Mouse (Mus musculus) testis, postnatal 10 days (tissue): Measurements from ENCODE around the gene Cd80.
"Not testable (repeated sequence)": the region's sequence is repeated elsewhere in the genome, so short reads cannot be mapped to it uniquely, and the experiment has no call there.

ENCODE experiments used
- DNase-seq: peaks from one replicate; pipeline ENCODE4 v3.0.0; 2021; ENCODE audit warnings: low spot score

Cd80 gene

GRCm38 (mm10) chr16:38472507-38472873 is 17.1 kb downstream of the Cd80 start:
- DNase-seq = no peak

- DNase-seq = no peak
Observed at GRCm38 (mm10) chr16:38473661-38474060, 18.3 kb downstream of the Cd80 start.

GRCm38 (mm10) chr16:38474677-38475286 is 19.4 kb downstream of the Cd80 start:
- no peak for DNase-seq

DNA sequence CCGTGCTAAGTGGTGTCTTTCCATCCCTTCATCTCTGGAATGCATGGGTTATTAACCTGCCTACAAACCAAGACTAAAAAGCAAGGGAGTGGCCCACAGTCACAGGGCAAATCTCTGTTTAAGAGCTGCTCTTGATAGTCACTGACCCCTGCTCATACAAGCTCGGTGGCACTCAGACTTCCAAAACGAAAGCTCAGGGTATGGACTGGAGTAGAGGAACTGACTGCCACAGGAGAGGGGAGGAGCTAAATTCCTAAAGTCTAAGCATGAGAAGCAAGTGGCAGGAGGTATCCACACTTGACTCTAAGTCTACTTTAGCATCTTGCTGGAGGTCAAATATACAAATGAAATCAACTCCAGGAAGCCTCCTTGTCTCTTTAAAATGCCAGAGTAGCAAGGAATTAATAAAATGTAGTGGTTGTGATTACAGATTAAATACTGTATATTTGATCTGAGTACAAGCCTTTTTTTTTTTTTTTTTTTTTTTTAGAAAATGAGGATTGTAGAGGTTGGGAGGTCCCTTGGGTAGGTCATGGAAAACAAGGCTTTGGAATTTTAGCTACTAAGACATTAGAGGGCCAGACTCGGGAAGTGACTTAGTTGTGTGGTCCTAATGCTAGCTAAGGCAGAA is 20.4 kb downstream of the Cd80 start:
- DNase-seq = no peak

GRCm38 (mm10) chr16:38476312-38477240 is 21.2 kb downstream of the Cd80 start:
- peak; percentile 49 for DNase-seq

DNA sequence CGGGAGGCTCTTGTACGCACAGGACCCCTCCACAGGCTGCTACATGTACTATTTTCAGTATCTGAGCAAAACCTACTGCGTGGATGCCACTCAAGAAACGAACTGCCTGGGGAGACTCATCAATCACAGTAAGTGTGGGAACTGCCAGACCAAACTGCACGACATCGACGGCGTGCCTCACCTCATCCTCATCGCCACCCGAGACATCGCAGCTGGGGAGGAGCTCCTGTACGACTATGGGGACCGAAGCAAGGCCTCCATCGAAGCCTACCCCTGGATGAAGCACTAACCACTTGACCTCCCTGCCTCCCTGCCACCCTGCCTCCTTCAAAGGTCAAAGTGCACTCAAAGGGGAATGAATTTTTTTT is 21.9 kb downstream of the Cd80 start:
- DNase-seq = not testable (repeated sequence)

- DNase-seq = no peak
Observed at GRCm38 (mm10) chr16:38478296-38478695, 22.9 kb downstream of the Cd80 start.

- DNase-seq = no peak
Observed at GRCm38 (mm10) chr16:38481327-38481726, 26.0 kb downstream of the Cd80 start.

DNA sequence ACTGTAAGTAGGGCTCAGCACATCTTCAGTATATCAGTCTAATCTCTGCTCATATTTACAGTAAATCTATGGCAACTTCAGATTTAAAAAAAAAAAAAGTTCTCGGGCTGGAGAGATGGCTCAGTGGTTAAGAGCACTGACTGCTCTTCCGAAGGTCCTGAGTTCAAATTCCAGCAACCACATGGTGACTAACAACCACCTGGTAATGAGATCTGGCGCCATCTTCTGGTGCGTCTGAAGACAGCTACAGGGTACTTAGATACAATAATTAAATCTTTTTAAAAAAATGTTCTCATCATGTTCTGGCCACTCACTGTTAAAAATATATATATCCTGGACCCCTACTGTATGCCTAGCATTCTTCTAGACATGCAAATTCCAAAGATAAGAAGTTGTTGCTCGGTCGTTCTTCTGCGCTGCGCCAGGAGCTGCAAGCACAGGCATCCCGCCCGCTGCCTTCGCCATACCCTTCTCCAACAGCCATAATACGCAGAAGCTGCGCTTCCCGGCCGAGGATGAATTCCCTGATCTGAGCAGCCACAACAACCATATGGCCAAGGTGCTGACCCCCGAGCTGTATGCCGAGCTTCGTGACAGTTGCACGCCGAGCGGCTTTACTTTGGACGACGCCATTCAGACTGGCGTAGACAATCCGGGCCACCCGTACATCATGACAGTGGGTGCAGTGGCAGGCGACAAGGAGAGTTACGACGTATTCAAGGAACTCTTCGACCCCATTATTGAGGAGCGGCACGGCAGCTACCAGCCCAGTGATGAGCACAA is 27.6 kb downstream of the Cd80 start:
- peak; percentile 70 for DNase-seq

- DNase-seq = no peak
Observed at GRCm38 (mm10) chr16:38483582-38484309, 28.4 kb downstream of the Cd80 start.

DNA sequence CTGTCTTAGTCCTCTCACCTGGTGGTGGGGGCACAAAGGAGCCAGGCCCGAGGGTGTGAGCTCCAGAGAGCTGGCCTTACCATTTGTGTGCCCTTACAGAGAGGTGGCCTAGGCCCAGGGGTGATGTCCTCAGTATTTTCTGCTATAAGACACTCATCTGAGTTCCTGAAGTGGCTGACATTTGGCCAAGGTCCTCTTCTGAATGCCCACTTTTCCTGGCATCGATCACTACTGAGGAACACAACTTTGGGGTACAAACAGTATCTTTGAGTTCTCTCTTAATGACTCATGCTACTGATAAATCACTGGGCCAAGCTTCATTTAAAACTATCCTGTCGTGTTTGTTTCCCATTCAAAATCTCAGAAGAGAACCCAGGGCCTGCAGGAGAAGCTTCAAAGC is 37.2 kb downstream of the Cd80 start:
- DNase-seq = no peak

DNA sequence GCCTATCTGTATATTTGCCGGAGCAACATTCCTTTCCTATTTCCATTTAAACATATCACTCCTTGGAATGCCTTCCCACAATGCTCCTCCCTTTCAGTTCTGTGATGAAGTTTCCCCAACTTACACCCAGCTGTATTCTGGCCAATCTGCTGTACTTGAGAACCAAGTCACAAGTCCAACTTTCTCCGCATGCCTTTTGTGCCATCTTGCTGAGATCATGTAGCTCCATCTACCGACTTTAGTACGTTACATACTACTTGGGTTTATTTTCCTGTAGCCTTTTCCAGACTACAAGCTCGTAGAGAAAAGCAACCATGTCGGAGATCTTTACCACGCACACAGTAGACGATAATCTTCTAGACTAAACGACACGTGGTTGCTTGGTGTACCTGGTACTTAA is 38.5 kb downstream of the Cd80 start:
- DNase-seq = no peak

DNA sequence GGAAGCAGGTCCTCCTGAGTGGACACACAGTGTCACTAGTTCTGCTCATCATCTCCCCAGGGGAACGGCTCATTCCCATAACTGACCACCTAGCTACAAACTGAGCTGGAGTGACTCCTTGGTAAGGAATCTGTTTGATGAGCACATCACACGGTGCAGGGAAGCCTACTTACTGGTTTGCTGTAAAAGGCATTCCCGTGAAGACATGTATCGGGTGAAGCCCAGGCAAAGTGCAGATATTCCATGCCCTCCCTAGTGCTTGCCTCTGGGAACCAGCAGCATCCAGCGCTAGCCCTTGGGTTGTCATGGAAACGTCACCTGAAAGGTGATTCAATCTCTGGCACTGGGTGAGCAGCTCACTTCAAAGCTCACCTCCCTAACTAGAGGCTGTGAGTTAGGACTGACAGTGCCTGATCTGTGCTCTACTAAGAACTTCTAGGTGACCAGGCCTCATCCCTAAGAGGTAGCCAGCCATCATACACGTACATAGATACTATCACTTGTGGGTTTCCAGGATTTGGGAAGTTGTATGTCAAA is 41.3 kb downstream of the Cd80 start:
- DNase-seq = no peak

GRCm38 (mm10) chr16:38502469-38502868 is 47.1 kb downstream of the Cd80 start:
- DNase-seq = no peak

- DNase-seq = no peak
Observed at GRCm38 (mm10) chr16:38503528-38503927, 48.2 kb downstream of the Cd80 start.

- peak; percentile 62 for DNase-seq
Observed at GRCm38 (mm10) chr16:38506041-38506634, 50.8 kb downstream of the Cd80 start.

DNA sequence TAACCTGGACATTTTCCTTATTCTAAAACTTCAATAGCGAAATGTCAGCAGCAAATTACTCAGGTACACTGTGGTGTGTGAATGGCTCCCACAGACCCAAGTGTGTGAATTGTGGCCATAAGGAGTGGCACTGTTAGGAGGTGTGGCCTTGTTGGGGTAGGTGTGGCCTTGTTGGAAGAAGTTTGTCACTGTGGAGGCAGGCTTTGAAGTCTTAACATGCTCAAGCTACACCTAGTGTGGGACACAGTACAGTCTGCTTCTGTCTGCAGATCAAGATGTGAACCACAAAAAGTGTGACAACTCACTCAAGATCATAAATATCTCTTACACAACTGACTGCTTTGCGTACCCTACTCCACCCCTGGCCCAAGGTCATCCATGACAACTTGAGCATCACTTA is 55.5 kb downstream of the Cd80 start:
- DNase-seq = no peak

DNA sequence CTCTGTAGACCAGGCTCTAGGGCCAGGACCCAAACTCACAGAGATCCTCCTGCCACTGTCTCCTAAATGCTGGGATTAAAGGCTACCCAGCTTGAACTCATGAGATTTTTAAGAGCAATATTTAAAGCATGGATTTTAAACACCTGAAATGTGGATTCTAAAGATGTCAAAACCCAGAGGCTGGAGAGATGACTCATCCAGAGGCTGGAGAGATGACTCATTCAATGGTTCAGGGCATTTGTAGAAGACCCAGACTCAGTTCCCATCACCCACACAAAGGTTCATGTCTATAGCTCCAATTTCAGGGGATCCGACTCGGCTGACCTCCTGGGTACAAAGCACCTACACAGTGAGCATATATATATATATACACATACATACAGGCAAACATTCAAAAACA is 63.8 kb downstream of the Cd80 start:
- DNase-seq = no peak

DNA sequence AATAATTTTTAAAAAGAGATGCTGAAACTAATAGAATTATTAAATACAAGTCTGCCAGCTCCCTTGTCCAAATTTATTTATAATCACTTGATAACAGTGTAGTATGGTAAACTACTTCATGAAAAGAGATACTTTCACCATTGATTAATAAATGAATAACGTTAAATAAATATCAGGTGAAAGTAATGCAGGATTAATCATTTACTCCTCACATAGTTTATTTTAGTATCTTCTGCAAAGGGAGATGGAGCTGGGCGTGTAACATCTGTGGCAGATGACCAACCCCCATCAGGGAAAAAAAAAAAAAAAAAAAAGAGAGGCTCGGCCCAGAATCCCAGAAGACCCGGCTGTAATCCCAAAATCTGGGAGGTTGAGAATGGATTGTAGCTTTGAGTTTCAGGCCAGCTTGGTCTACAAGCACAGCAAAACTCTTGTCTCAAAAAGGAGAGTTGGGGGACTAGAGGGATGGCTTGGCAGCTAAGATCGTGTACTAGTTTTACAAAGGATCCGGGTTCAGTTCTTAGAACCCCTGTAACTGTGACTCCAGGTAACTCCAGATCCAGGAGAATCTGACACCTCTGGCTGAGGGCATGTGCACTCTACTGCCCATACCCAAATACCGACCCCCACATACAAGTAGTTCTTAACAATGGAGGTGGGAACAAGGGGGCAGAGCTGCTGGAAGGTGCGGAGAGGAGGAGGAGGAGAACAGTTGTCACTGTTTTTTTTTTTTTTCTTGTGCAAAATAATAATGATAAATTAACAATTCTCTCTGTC is 66.0 kb downstream of the Cd80 start:
- no peak for DNase-seq
